In genomic region chr5:134345449-134345848, GRCm38 (mm10) we compare ENCODE assay signal across 8 mouse cellular contexts. TPM values are rescaled to one million over a fixed set of nuclear protein-coding genes. Genes with fewer than 3 reads are reported as not detected.
DNase-seq lines count a peak whose midpoint lies in the region; ATAC-seq and TF ChIP-seq lines count a peak whose summit lies in the region.

No protein-coding gene starts in this region.

- no peak overlapping the region for H3K9ac ChIP-seq in forebrain, postnatal 0 days
- no peak overlapping the region for H3K9ac ChIP-seq in forebrain, embryonic 15.5 days (replicated peaks)
- H3K9ac ChIP-seq in midbrain, postnatal 0 days (replicated peaks; ENCODE audit: low read length, poor library complexity, severe bottlenecking) = no peak overlapping the region
- H3K9ac ChIP-seq in midbrain, embryonic 11.5 days (ENCODE audit: low read length) = no peak overlapping the region

- no peak for TF ChIP-seq POLR2A in bone marrow macrophage, adult 2 months (IDR thresholded peaks at IDR 0.05; ENCODE audit: borderline replicate concordance, low read depth, low read length)

- H3K27me3 ChIP-seq in forebrain, postnatal 0 days (ENCODE audit: insufficient read depth, low read length) = no peaks in the 10 kb centered on the region
- H3K27me3 ChIP-seq in forebrain, embryonic 15.5 days = no peaks in the 10 kb centered on the region
- H3K27me3 ChIP-seq in midbrain, postnatal 0 days (ENCODE audit: insufficient read depth, low read length) = no peaks in the 10 kb centered on the region
- no peaks in the 10 kb centered on the region for H3K27me3 ChIP-seq in midbrain, embryonic 11.5 days (ENCODE audit: control insufficient read depth, insufficient read depth, low read length)

- H3K27ac ChIP-seq in forebrain, postnatal 0 days (ENCODE audit: low read depth, low read length) = no peak overlapping the region
- no peak overlapping the region for H3K27ac ChIP-seq in forebrain, embryonic 15.5 days (replicated peaks)
- no peak overlapping the region for H3K27ac ChIP-seq in midbrain, postnatal 0 days (ENCODE audit: low read depth, low read length)
- H3K27ac ChIP-seq in midbrain, embryonic 11.5 days (ENCODE audit: low read depth, low read length) = no peak overlapping the region
- no peak overlapping the region for H3K27ac ChIP-seq in bone marrow macrophage, adult 2 months (ENCODE audit: insufficient read depth, low read depth, low read length)

- WGBS in forebrain, postnatal 0 days = 80% methylated on average over 9 of the region's 9 CpGs
- 70% methylated on average over 9 of the region's 9 CpGs for WGBS in forebrain, embryonic 15.5 days
- WGBS in midbrain, postnatal 0 days = 85% methylated on average over 9 of the region's 9 CpGs
- 84% methylated on average over 9 of the region's 9 CpGs for WGBS in midbrain, embryonic 11.5 days

- peak; percentile 47 for TF ChIP-seq CTCF in forebrain, postnatal 0 days (IDR thresholded peaks at IDR 0.05; ENCODE audit: low read depth)
- peak; percentile 48 for TF ChIP-seq CTCF in midbrain, postnatal 0 days (IDR thresholded peaks at IDR 0.05)
- peak; percentile 33; the same call in 1 of the 2 replicates for TF ChIP-seq CTCF in bone marrow macrophage, adult 2 months (IDR thresholded peaks at IDR 0.05; ENCODE audit: low read depth, low read length)

- H3K4me1 ChIP-seq in forebrain, postnatal 0 days (ENCODE audit: insufficient read depth) = 0 out of 2 replicates have a peak, but pooled peaks cover under 1% of the 10 kb centered on the region
- peaks cover 4% of the 10 kb centered on the region for H3K4me1 ChIP-seq in forebrain, embryonic 15.5 days
- no peaks in the 10 kb centered on the region for H3K4me1 ChIP-seq in midbrain, postnatal 0 days (ENCODE audit: insufficient read depth, low read length)
- no peaks in the 10 kb centered on the region for H3K4me1 ChIP-seq in midbrain, embryonic 11.5 days (ENCODE audit: control insufficient read depth, insufficient read depth, low read length)
- H3K4me1 ChIP-seq in bone marrow macrophage, adult 2 months (ENCODE audit: control insufficient read depth, insufficient read depth, low read length) = peaks cover 7% of the 10 kb centered on the region

- H3K9me3 ChIP-seq in forebrain, postnatal 0 days (ENCODE audit: low read length) = no peaks in the 10 kb centered on the region
- H3K9me3 ChIP-seq in forebrain, embryonic 15.5 days = no peaks in the 10 kb centered on the region
- H3K9me3 ChIP-seq in midbrain, postnatal 0 days (ENCODE audit: low read length) = no peaks in the 10 kb centered on the region
- no peaks in the 10 kb centered on the region for H3K9me3 ChIP-seq in midbrain, embryonic 11.5 days (ENCODE audit: control insufficient read depth, low read length)

- H3K36me3 ChIP-seq in forebrain, postnatal 0 days (ENCODE audit: insufficient read depth) = no peaks in the 10 kb centered on the region
- no peaks in the 10 kb centered on the region for H3K36me3 ChIP-seq in forebrain, embryonic 15.5 days
- H3K36me3 ChIP-seq in midbrain, postnatal 0 days (ENCODE audit: insufficient read depth, low read length) = no peaks in the 10 kb centered on the region
- H3K36me3 ChIP-seq in midbrain, embryonic 11.5 days (ENCODE audit: control insufficient read depth, insufficient read depth, low read length) = no peaks in the 10 kb centered on the region

- H3K4me3 ChIP-seq in forebrain, postnatal 0 days (ENCODE audit: low read depth, low read length) = no peak overlapping the region
- no peak overlapping the region for H3K4me3 ChIP-seq in forebrain, embryonic 15.5 days
- H3K4me3 ChIP-seq in midbrain, postnatal 0 days (ENCODE audit: low read depth, low read length) = no peak overlapping the region
- H3K4me3 ChIP-seq in midbrain, embryonic 11.5 days (ENCODE audit: low read depth, low read length) = no peak overlapping the region
- no peak overlapping the region for H3K4me3 ChIP-seq in bone marrow macrophage, adult 2 months (ENCODE audit: insufficient read depth, low read length)

- DNase-seq in forebrain, postnatal 0 days = no peak
- peak; percentile 38 for DNase-seq in midbrain, postnatal 0 days (ENCODE audit: low spot score)
- no peak for DNase-seq in midbrain, embryonic 11.5 days (ENCODE audit: low spot score, missing footprints)
- peak; percentile 52 for DNase-seq in retina, embryonic 14.5 days (ENCODE audit: low spot score)
- no peak for DNase-seq in frontal cortex, postnatal 36 days (ENCODE audit: low spot score in 2 of 2)
- no peak for DNase-seq in MN1 (ENCODE audit: low spot score)

- no peak overlapping the region for H3K4me2 ChIP-seq in forebrain, postnatal 0 days (ENCODE audit: low read depth)
- H3K4me2 ChIP-seq in forebrain, embryonic 15.5 days (replicated peaks) = no peak overlapping the region
- no peak overlapping the region for H3K4me2 ChIP-seq in midbrain, postnatal 0 days (ENCODE audit: low read depth, low read length, poor library complexity, severe bottlenecking)
- no peak overlapping the region for H3K4me2 ChIP-seq in midbrain, embryonic 11.5 days

- ATAC-seq in forebrain, postnatal 0 days = peak; percentile 42; the same call in 1 of the 2 replicates
- ATAC-seq in forebrain, embryonic 15.5 days (replicated peaks) = no peak
- ATAC-seq in midbrain, postnatal 0 days (ENCODE audit: low FRiP score) = no peak
- ATAC-seq in midbrain, embryonic 11.5 days (ENCODE audit: low FRiP score) = no peak

RNA-seq across cellular contexts. Expression of gene Gtf2i, which starts 30.9 kb away (rescaled TPM):
- 98.3 and 120 TPM in 2 replicates for total RNA-seq in forebrain, postnatal 0 days (2014; rRNA removed)
- 62.7 and 85.6 TPM in 2 replicates for polyA plus RNA-seq in forebrain, postnatal 0 days (2015; fragmentation: Nextera tagmentation; extraction: Ambion mirVana)
- 179 and 182 TPM in 2 replicates for polyA plus RNA-seq in forebrain, embryonic 15.5 days (2015; fragmentation: Nextera tagmentation; extraction: Ambion mirVana)
- 96.4 and 104 TPM in 2 replicates for total RNA-seq in midbrain, postnatal 0 days (2014; rRNA removed)
- 74.6 and 77.2 TPM in 2 replicates for polyA plus RNA-seq in midbrain, postnatal 0 days (2015; fragmentation: Nextera tagmentation; extraction: Ambion mirVana)
- polyA plus RNA-seq in midbrain, embryonic 11.5 days (2014; fragmentation: Nextera tagmentation; extraction: Ambion mirVana) = 179 and 190 TPM in 2 replicates
- 64.3 and 67.3 TPM in 2 replicates for polyA plus RNA-seq in bone marrow macrophage, adult 2 months (2012; ENCODE audit: insufficient read depth, insufficient read length, missing spikeins)

Comparison
In these comparisons a context has a peak if more than half of its experiments do, and no peak if none do; other contexts are left out.
1. DNase-seq: peak in midbrain, postnatal 0 days (single experiment) and retina, embryonic 14.5 days (single experiment); none in forebrain, postnatal 0 days (single experiment), midbrain, embryonic 11.5 days (single experiment), frontal cortex, postnatal 36 days (0 of 2) and MN1 (single experiment).
2. Peak in every context shown above with its lines, with median percentiles within 50 percentile points of each other: CTCF ChIP-seq.